Mouse (Mus musculus): ENCODE measurements around the gene Camk1d.
"Not testable (repeated sequence)": the region's sequence is repeated elsewhere in the genome, so short reads cannot be mapped to it uniquely, and the experiment has no call there.

The Camk1d gene

DNA sequence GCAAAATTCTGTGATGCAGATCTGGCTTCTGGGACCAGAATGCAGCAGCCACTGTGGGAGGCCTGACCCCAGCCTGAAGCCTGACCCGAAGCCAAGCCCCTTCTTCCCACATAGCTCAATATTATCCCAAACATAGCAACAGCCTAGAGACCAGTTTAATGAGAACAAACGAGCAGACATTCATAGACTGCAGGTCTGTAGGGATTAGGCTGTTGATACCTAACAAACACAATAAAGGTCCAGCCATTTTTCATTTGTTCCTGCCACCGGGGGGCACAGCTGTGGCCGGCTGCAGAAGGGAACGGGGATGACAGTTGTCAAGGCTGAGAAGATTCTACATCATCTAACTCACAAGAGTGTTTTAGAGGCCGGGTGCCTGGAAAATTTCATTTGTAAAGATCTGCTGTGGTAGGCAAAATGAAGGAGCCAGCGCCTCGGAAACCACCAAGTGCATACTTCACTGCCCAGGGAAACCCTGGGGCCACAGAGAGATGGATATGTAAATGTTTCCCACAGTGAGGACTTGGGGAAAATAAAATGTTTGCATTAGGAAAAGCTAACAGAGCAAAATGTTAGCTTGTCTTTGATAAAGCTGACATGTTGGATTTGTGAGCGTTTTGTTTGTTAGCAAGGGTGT lies 399.7 kb downstream of the Camk1d start:
- DNase-seq: no peak

DNA sequence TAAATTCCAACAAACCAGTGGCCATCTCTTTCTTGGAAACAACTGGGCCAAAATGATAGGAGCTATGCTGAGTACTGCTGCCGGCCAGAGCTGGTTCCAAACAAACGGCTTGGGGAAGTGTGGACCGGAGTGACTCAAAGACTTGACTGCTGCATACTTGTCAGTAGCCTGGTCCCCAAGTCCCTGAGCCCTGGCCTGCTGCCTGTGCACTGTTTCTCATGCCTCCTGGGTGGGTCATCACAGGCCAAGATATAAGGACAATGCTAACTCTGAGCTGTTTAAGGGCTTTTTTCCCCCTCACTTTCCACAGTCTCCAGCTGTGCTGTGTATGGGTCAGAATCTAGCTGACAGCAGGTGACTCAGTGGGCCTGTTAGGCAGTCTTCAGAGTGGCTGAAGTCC lies 409.2 kb downstream of the Camk1d start:
- no peak for DNase-seq

DNA sequence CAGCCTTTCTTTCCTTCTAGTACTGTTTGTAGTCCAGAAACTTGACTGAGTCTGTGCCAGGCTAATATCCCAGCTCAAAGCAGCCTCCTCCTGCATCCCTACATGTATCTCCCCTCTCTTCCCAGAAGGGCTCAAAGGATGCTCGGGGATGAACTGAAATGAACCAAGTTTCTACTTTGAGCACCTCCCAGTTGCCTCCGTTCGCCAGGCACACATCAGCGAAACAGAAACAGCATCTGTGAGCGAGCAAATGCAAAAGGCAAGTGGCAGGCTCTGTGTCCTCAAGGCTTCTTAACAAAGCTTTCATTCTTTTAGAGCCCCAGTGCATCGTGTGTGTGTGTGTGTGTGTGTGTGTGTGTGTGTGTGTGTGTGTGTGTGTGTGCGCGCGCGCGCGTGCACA lies 409.9 kb downstream of the Camk1d start:
- DNase-seq: no peak

DNA sequence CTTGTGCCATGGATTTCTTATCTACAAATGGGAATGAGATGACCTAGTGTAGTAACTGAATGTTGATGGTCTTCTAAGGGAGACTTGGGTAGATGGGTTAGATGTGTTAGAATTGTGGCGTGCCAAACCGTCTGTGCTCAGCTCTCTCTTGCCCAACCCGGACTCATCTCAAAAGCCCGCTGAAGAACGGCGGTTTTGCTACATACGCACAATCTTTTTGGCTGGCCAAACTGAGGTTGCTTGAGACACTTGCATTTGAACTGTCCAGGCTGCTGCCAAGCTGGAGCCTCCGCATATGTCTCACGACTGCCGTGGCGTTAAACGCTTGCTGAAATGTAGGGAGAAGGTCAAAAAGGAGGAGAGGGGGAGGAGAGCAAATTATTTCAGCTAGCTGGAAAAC lies 413.0 kb downstream of the Camk1d start:
- no peak for DNase-seq

DNA sequence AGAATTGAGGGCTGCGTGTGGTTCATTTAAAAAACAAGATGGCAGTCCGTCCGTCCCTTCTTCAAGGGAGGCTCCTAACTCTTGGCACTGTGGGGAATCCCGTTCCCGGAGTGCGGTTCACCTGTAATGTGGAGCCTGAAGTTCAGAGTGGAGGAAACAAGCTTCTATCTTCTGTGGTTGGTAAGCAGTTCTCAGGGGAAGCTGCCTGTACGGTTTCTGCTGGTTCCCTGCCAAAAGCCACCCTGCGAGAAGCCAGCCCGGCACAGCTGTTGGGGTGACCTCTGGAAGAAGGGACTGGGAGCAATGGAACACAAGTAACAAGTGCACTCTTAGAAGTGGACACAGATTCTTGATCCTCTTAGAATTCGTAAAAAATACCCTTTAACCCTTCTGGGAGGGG lies 416.2 kb downstream of the Camk1d start:
- DNase-seq: no peak

DNA sequence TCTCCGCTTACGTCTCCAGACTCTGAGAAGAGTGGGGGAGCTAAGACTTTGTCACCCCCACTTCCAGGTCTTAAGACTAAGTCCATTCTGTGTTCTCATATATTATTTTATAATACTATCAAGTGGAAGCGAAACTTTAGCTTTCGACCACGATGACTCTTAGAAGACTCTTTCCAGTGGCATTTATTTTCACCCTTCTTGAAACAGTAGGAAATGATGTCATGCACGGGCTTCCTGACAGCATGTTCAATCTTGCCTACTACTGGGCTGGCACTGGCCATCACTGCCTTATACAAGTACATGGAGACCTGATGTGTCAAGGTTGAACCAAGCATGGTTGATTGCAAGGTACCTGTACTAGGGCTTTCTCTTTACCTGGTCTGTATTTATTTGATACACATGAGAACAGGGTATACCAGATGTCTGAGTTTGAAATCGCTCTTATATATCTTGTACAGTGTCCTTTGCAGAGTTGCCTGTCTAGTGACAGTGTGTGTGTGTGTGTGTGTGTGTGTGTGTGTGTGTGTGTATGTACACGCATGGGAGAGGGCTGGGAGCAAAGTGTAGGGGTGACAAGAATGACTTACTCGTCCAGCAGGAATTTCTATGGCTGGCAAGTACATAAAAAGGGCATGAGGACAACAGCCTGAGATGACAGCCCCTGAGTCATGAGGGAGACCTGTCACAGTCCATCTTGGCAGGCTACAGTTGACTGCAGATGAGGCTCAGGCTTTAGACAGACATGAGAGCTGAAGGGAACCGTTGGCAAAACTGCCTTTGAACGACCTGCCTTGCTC lies 417.4 kb downstream of the Camk1d start:
- DNase-seq: no peak

DNA sequence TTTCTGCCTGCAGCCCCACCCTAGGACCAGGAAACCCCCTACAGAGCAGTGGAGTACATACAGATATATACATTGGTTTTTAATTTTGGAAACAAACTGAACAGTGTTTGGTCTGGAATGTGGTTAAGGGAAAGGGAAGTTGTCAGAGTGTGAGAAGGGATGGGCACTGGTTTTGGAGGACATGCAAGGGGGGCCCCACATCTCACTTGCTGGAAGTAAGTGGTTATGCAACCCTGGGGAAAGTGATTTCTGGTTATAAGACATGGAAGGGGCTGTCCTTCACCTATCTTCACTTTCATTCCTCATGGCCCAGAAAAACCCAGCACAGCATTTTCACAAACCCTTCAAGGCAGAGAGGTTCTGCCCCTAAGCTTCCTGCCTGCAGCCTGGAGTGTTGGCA lies 419.2 kb downstream of the Camk1d start:
- no peak for DNase-seq

DNA sequence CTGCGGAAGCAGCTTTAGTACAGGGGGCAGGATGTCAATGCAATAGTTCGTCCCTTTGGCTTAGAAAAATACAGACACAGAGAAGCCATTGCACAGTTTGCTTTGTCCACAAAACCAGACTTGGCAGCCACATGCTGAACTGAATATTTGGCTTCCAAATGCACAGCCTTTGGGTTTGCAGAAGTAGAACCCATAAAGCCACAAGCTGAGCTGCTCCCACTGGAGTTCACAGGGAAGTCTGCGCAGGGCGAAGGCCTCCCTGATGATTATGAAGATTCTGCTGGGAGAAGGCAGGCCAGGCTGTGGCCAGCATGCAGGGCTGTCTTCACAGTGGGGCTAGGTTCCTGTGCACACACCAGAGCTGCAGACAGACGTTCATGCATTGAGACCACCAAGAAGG lies 419.9 kb downstream of the Camk1d start:
- DNase-seq: no peak

DNA sequence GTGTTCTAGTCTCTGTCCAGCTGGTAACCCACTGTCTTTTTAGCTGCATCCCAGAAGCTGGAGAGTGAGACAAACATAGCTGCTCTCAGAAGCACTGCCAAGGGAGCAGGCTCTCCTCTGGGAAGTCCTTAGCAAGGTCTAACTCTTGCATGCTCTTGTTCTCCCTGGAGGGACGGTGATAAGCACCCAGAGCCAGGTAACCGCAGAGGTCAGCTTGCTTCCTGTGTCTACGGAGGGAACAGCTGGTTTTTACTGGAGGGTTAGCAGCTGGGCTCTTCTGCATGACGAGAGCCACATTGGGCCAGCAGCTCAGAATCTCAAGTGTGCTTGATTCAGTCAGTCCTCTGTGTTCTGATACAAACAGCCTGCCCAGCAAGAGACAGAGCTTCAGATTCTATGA lies 425.7 kb downstream of the Camk1d start:
- DNase-seq: no peak

DNA sequence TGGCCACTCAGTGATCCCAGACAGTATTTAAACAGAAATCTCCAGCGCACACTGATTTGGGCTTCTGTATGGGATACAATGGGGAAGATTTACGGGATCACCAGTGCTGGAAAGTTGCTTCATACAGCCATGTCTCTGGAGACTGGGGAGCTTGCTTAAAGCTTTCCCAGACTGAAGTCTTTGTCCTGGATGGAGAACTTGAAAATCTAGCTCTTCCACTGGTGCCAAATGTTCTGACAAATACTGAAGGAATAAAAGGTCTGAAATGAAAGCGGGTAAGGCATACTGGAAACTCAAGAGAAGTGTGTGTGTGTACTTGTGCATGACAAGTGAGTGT lies 427.3 kb downstream of the Camk1d start:
- DNase-seq: no peak

DNA sequence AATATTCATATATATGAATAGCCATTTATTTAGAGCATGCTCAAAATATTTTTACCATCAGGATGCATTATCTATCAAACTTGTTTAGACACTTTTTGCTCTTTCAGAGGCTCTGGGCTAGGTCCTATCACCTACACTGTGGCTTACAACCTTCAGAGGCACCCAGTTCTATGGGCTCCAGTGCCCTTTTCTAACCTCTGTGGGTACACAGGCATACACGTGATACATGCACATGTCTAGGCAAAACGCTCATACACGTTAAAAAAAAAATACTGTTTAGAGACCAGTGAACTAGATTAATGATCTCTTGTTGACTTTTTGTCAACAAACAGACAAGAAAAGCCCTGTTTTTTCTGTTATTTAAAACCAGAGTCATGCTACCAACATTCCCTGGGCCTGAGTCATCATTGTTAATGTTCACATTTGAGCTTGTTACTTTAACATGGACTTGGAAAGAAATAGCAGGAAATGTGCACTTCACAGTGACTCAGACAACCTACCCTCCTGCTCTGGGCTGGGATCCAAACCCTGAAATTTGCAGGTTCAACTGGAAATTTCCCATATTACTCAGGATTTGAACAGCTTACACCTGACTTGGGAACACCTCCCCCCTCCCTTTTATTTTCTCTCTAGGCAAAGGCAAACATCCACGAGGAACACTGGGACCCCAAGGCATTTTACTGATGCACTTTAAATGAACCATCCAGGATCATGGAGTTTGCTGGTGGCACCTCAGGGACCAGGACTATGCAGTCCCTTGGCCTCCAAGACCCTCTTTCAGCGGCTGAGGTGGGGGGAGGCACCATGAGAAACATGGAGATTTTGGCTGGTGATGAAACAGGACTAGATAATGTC lies 427.9 kb downstream of the Camk1d start:
- DNase-seq: no peak

DNA sequence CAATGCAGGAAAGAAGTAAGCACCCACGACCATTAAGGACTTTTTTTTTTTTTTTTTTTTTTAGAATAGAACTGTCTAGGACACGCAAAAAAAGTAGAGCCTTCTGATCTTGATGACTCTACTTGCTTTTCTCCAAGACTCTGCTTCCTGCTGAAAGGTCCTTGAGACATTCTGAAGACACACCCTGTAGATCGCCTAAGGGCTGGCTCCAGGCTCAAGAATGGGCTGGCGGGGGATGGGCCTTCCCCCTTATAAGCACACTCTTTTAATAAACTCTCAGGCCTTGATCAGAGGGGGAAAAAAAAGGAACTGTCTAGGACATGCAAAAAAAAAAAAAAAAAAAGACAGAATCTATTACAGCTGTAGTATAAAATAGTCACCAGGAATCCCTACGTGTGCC lies 430.0 kb downstream of the Camk1d start:
- DNase-seq: no peak

DNA sequence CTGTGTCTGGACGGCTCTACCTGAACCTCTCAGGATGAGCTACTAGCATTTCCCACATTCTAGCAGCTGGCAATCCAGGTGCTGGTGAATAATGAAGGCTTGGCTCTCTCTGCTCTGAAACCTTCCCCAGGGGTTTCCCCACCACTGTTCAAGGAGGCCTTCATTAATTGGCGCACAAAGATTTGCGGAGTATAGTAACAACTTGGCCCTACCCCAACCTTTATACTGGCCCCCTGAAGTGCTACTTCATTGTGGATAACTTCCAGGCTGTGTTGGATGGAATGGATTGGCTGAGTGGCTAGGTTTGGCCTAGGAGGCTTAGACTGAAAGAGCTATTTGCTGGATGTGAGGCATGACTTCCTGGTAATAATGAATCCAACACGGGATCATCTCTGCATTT lies 431.7 kb downstream of the Camk1d start:
- no peak for DNase-seq

DNA sequence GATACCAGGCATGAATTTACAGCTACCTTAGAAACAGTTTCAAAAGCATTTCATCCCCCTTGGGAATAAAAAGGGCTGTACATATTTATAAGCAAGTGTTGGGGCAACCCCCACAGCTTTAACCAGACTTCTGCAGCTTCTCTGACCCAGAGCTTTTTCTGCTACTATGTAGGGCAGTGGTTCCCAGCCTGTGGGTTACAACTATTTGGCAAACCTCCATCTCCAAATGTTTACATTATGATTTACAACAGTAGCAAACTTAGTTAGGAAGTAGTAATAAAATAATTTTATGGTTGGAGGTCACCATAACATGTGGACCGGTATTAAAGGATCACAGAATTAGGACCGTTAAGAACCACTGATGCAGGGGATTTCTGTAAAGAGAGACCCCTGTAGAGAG lies 446.3 kb downstream of the Camk1d start:
- DNase-seq: no peak

DNA sequence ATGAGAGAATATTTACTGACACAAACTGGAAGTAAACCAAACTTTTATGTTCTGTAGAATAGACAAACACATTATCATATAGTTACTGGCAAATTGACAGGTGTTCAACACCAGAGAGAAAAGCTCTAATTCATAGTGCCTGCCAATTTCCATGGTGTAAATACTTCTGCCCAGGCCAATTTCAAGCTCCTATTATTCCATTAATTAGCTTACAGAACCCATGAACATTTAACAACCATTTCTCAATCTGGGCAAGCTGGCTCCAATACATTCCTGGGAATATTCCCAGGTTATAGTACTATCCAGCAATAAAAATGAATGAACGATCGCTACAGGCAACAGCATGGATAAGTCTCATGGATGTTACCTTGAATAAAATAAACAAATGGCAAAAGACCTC lies 452.0 kb downstream of the Camk1d start:
- DNase-seq: no peak

DNA sequence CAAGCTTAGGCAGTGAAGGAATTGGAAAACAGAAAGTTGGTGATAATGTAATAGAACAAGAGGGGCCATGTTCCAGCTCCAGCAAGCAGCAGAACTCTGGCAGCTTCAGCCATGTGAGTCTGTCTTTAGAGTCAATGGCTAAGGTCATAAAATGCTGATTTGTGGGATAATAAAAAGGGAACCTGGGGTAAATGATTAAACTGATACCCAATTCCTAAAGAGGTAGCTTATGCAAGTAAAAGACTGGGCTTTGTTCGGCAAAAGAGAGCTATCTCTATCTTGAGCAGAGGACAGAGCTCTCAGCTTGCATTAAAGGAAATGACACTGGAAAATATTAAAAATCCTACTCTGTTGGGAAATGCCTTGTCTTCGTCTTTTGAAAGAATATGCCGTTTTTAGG lies 456.1 kb downstream of the Camk1d start:
- no peak for DNase-seq

DNA sequence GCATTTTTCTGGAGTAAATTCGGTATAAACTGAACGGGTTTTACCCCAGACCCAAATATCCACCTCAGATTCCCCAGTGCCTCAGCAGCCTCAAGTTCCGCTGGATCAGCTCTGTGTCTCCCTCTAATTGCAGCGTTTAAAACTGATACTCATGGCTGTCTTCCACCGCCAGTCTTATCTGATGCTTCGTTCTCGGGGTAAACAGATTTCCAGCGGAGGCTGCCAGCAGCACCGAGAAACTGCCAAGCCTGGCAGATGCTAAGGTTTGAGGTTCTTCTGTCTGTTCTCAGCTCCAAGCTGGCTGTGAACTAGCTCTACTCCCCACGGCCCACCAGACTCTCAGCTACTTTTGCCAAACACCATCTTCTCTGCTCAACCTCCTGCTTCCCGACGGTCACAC lies 464.3 kb downstream of the Camk1d start:
- peak; percentile 33 to 41 for DNase-seq

DNA sequence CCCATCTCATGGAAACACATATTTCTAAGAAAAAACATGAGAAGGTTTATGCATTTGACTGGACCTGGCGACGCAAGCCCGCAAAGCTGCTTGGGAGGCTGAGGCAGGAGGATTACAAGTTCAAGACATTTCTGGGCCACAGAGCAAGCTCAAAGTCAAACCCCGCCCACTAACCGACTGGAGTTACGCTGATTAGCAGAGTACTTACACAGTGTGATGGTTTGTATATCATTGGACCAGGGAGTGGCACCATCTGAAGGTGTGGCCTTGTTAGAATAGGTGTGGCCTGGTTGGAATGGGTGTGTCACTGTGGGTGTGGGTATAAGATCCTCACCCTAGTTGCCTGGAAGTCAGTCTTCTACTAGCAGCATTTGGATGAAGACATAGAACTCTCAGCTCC lies 465.1 kb downstream of the Camk1d start:
- DNase-seq: not testable (repeated sequence)

Data from cerebellum, adult 18-20 months (tissue).